Mouse (Mus musculus) CH12.LX (cell line): ENCODE data around the gene Acvr1. TPM values are rescaled to one million over a fixed set of nuclear protein-coding genes. Genes with fewer than 3 reads are reported as not detected.

Experiments
- DNase-seq: peaks from one replicate; pipeline ENCODE4 v3.0.0-alpha.2; 2013; ENCODE audit errors: extremely low read depth
- H3K27ac ChIP-seq: 2 replicates; pipeline ENCODE4 v1.5.1; 2012; ENCODE audit warnings: low read depth, mild to moderate bottlenecking, control low read depth, moderate library complexity; ENCODE audit not compliant: insufficient read depth
- H3K27me3 ChIP-seq: replicated peaks from 2 replicates; pipeline ENCODE3; 2012; ENCODE audit warnings: inconsistent platforms
- H3K36me3 ChIP-seq, 2 experiments: replicated peaks in 1 of 2; 2 replicates each; pipeline versions ENCODE3 to v1.6.1; 2012; ENCODE audit warnings: inconsistent platforms in 1 of 2, low read length in 1 of 2, mild to moderate bottlenecking in 1 of 2, mixed read lengths in 1 of 2, moderate library complexity in 1 of 2; ENCODE audit not compliant: control insufficient read depth in 1 of 2, insufficient read depth in 1 of 2
- H3K4me1 ChIP-seq, 2 experiments: 2 replicates each; pipeline ENCODE4 v1.6.1; 2012; ENCODE audit warnings: inconsistent platforms in 1 of 2, moderate library complexity in 1 of 2; ENCODE audit not compliant: insufficient read depth in 2 of 2, control insufficient read depth in 1 of 2
- H3K4me2 ChIP-seq: 2 replicates; pipeline ENCODE4 v1.6.1; 2012; ENCODE audit warnings: low read depth, mild to moderate bottlenecking, control low read depth; ENCODE audit not compliant: poor library complexity, insufficient read depth, severe bottlenecking
- H3K4me3 ChIP-seq, 3 experiments: fragments of 150-350 bp in 1 of 3; sonication (generic) in 1 of 3; replicated peaks in 1 of 3; 2 replicates each; pipeline versions ENCODE3 to v1.5.1; 2011 to 2012; ENCODE audit warnings: low read depth in 2 of 3, low read length in 2 of 3, mild to moderate bottlenecking in 2 of 3, moderate library complexity in 2 of 3, control low read depth in 1 of 3, improper control_type of control experiment in 1 of 3, inconsistent platforms in 1 of 3, mixed read lengths in 1 of 3; ENCODE audit not compliant: poor library complexity in 1 of 3
- H3K79me2 ChIP-seq: replicated peaks from 2 replicates; pipeline ENCODE4 v1.6.1; 2012; ENCODE audit warnings: mild to moderate bottlenecking, moderate library complexity; ENCODE audit not compliant: control insufficient read depth, poor library complexity, insufficient read depth, severe bottlenecking; ENCODE audit errors: extremely low read depth
- H3K9ac ChIP-seq: 2 replicates; pipeline ENCODE4 v1.6.1; 2012; ENCODE audit warnings: low read depth, mild to moderate bottlenecking, control low read depth, moderate library complexity; ENCODE audit not compliant: insufficient read depth
- H3K9me3 ChIP-seq: replicated peaks from 2 replicates; pipeline ENCODE3; 2012; ENCODE audit warnings: low read length, inconsistent platforms, mixed read lengths
- CHD1 ChIP-seq: IDR thresholded peaks from 2 replicates; pipeline ENCODE4 v1.6.1; 2012; ENCODE audit warnings: low read depth, low read length, improper control_type of control experiment, inconsistent platforms
- CHD2 ChIP-seq: IDR thresholded peaks from 2 replicates; pipeline ENCODE4 v1.6.1; 2011; ENCODE audit warnings: low read length, improper control_type of control experiment
- CTCF ChIP-seq, 2 experiments: IDR thresholded peaks in 1 of 2; conservative IDR thresholded peaks in 1 of 2; 2 replicates each; pipeline ENCODE4 v1.5.1; 2011 to 2012; ENCODE audit warnings: low read depth in 2 of 2, low read length in 2 of 2, improper control_type of control experiment in 1 of 2, inconsistent platforms in 1 of 2, mild to moderate bottlenecking in 1 of 2, moderate library complexity in 1 of 2
- E2F4 ChIP-seq: IDR thresholded peaks from 2 replicates; pipeline ENCODE4 v1.6.1; 2011; ENCODE audit warnings: low read depth, low read length, improper control_type of control experiment; ENCODE audit not compliant: insufficient replicate concordance
- ELF1 ChIP-seq: IDR thresholded peaks from 2 replicates; pipeline ENCODE4 v1.6.1; 2014; ENCODE audit warnings: low read depth, mild to moderate bottlenecking, inconsistent platforms, low read length, improper control_type of control experiment
- EP300 ChIP-seq: IDR thresholded peaks from 2 replicates; pipeline ENCODE4 v1.6.1; 2011; ENCODE audit warnings: low read length, improper control_type of control experiment
- HCFC1 ChIP-seq: IDR thresholded peaks from 2 replicates; pipeline ENCODE4 v1.6.1; 2012; ENCODE audit warnings: low read depth, mild to moderate bottlenecking, inconsistent platforms, low read length, improper control_type of control experiment
- JUND ChIP-seq: conservative IDR thresholded peaks from 2 replicates; pipeline ENCODE4 v1.6.1; 2011; ENCODE audit warnings: low read depth, low read length, improper control_type of control experiment
- MAZ ChIP-seq: IDR thresholded peaks from 2 replicates; pipeline ENCODE4 v1.6.1; 2012; ENCODE audit warnings: low read depth, mild to moderate bottlenecking, inconsistent platforms, low read length, improper control_type of control experiment, moderate library complexity
- MEF2A ChIP-seq: IDR thresholded peaks from 2 replicates; pipeline ENCODE4 v1.6.1; 2014; ENCODE audit warnings: low read depth, mild to moderate bottlenecking, inconsistent platforms, low read length, improper control_type of control experiment, borderline replicate concordance
- MXI1 ChIP-seq: IDR thresholded peaks from 2 replicates; pipeline ENCODE4 v1.6.1; 2011; ENCODE audit warnings: mild to moderate bottlenecking, low read depth, low read length, improper control_type of control experiment
- MYC ChIP-seq: IDR thresholded peaks from 2 replicates; pipeline ENCODE4 v1.6.1; 2011; ENCODE audit warnings: low read depth, mild to moderate bottlenecking, improper control_type of control experiment, low read length
- NELFE ChIP-seq: IDR thresholded peaks from 2 replicates; pipeline ENCODE4 v1.6.1; 2011; ENCODE audit warnings: low read depth, low read length, improper control_type of control experiment
- NRF1 ChIP-seq: IDR thresholded peaks from 2 replicates; pipeline ENCODE4 v1.6.1; 2014; ENCODE audit warnings: low read depth, mild to moderate bottlenecking, inconsistent platforms, low read length, improper control_type of control experiment, moderate library complexity
- PAX5 ChIP-seq: IDR thresholded peaks from 2 replicates; pipeline ENCODE4 v1.6.1; 2012; ENCODE audit warnings: low read length, inconsistent platforms, mixed read lengths
- POLR2A ChIP-seq: IDR thresholded peaks from 2 replicates; pipeline ENCODE4 v1.6.1; 2011; ENCODE audit warnings: low read depth, mild to moderate bottlenecking, improper control_type of control experiment, low read length
- POLR2AphosphoS2 ChIP-seq: IDR thresholded peaks from 2 replicates; pipeline ENCODE4 v1.6.1; 2011; ENCODE audit warnings: low read depth, low read length, improper control_type of control experiment
- RCOR1 ChIP-seq: conservative IDR thresholded peaks from 2 replicates; pipeline ENCODE4 v1.6.1; 2012; ENCODE audit warnings: low read depth, mild to moderate bottlenecking, inconsistent platforms, low read length, improper control_type of control experiment
- SIN3A ChIP-seq: IDR thresholded peaks from 2 replicates; pipeline ENCODE4 v1.6.1; 2012; ENCODE audit warnings: low read length, improper control_type of control experiment, inconsistent platforms
- TBP ChIP-seq: conservative IDR thresholded peaks from 2 replicates; pipeline ENCODE4 v1.6.1; 2011; ENCODE audit warnings: low read depth, low read length, improper control_type of control experiment
- TCF12 ChIP-seq: IDR thresholded peaks from 2 replicates; pipeline ENCODE4 v1.6.1; 2014; ENCODE audit warnings: low read depth, mild to moderate bottlenecking, inconsistent platforms, low read length, improper control_type of control experiment
- UBTF ChIP-seq: IDR thresholded peaks from 2 replicates; pipeline ENCODE4 v1.6.1; 2012; ENCODE audit warnings: low read depth, mild to moderate bottlenecking, inconsistent platforms, low read length, improper control_type of control experiment, moderate library complexity
- ZC3H11A ChIP-seq: IDR thresholded peaks from 2 replicates; pipeline ENCODE4 v1.6.1; 2012; ENCODE audit warnings: low read depth, mild to moderate bottlenecking, inconsistent platforms, low read length, improper control_type of control experiment
- ZKSCAN1 ChIP-seq: IDR thresholded peaks from 2 replicates; pipeline ENCODE4 v1.6.1; 2012; ENCODE audit warnings: low read depth, inconsistent platforms, low read length, improper control_type of control experiment, borderline replicate concordance
- ZMIZ1 ChIP-seq: IDR thresholded peaks from 2 replicates; pipeline ENCODE4 v1.6.1; 2012; ENCODE audit warnings: low read depth, mild to moderate bottlenecking, inconsistent platforms, low read length, improper control_type of control experiment
- dilution Hi-C: fragments of 300-500 bp; cut with MboI; formaldehyde crosslinking; loops from 2 replicates; pipeline ENCODE4 v1.14.3; 2020; ENCODE audit warnings: low sequenced_read_pairs; ENCODE audit not compliant: extremely low pct_unique_long_range_greater_than_20kb, extremely low pct_ligation_motif_present
- in situ Hi-C: fragments of 300-500 bp; cut with MboI; formaldehyde crosslinking; loops from 3 replicates; pipeline ENCODE4 v1.14.3; 2019; ENCODE audit warnings: low sequenced_read_pairs, low pct_ligation_motif_present, low pct_unique_long_range_greater_than_20kb, mixed read lengths
- polyA plus RNA-seq: library from polyadenylated mRNA; unstranded; fragments of >175 nt; gene quantifications from 2 replicates; pipeline ENCODE4 v1.2.1, GENCODE M21; 2012; ENCODE audit warnings: low read depth; ENCODE audit not compliant: insufficient read length
- total RNA-seq, 2 experiments: library from RNA; depleted of rRNA; stranded (reverse); fragments of 300-350 nt in 1 of 2; fragments of >200 nt in 1 of 2; gene quantifications; 2 replicates each; pipeline ENCODE4 v1.2.3; 2012 to 2014

Acvr1 gene
- total and polyA plus RNA-seq, 3 experiments, result not detected

DNA sequence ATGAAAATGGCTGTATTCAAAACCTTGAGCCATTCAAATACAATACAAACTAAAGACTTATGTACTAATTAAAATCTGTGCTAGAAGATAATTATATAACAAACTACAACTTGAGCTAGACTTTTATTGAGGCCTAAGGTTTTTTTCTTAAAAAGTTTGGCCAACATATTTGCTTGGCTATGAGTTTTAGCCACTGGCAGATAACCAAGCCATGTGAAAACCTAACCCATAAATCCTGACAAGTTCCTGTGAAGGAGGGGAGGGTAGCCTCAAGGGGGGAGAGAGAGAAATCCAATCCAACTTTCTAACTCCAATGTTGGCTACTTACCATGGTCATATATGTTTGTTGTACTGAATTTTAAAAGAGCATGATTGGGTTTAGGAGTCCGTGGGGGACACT is 48.4 kb downstream of the Acvr1 start:
- H3K27ac ChIP-seq, result no peak overlapping the region
- H3K4me3 ChIP-seq, result no peak overlapping the region
- H3K9ac ChIP-seq, result no peak overlapping the region
- H3K27me3 ChIP-seq, result no peaks in the 10 kb centered on the region
- TF ChIP-seq TBP (no peak), RCOR1 (no peak), CHD1 (no peak), NELFE (no peak), NRF1 (no peak), POLR2A (no peak), CTCF (conservative IDR thresholded peaks at IDR 0.05 in 1 of 2, IDR thresholded peaks at IDR 0.05 in 1 of 2; ENCODE audit: low read depth in 2 of 2, low read length in 2 of 2) (no peak), ELF1 (no peak), EP300 (no peak)
- no peaks in the 10 kb centered on the region for H3K36me3 ChIP-seq
- peaks cover 3% of the 10 kb centered on the region for H3K9me3 ChIP-seq
- DNase-seq, result no peak
- in situ Hi-C loops (no loop called here), dilution Hi-C loops (no loop called here)
- H3K79me2 ChIP-seq, result no peaks in the 10 kb centered on the region
- H3K4me2 ChIP-seq, result no peak overlapping the region
- H3K4me1 ChIP-seq, result no peaks in the 10 kb centered on the region

DNA sequence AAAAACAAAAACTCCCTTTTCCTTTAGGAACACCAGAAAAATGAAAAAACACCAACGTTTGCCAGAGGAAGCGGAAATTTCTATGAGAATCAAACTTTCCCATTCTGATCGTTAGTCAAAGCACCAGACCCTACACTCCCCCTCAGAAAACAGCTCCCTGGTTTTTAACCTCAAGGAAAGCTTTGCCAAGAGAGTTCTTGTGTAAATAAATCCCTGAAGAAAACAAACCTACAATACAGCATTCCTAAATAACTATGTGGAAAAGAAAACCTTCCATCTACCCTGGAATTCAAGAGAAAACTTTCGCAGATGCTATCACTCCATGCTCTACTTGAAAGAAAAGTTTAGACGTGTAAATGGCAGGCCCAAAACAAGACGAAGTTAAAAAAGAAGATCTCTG is 50.0 kb downstream of the Acvr1 start:
- Histone ChIP-seq H3K4me2 (no peak overlapping the region), H3K4me1 (no peaks in the 10 kb centered on the region), H3K27ac (no peak overlapping the region), H3K4me3 (no peak overlapping the region), H3K9ac (no peak overlapping the region), H3K36me3 (no peaks in the 10 kb centered on the region)
- no peak for DNase-seq
- dilution Hi-C loops, result no loop called here
- in situ Hi-C loops, result no loop called here
- TF ChIP-seq POLR2A (no peak), POLR2AphosphoS2 (no peak), E2F4 (no peak), UBTF (no peak), EP300 (no peak)
- TF ChIP-seq, all 38 proteins: peak for 0
- no peaks in the 10 kb centered on the region for H3K27me3 ChIP-seq
- peaks cover 3% of the 10 kb centered on the region for H3K9me3 ChIP-seq
- H3K79me2 ChIP-seq, result no peaks in the 10 kb centered on the region

DNA sequence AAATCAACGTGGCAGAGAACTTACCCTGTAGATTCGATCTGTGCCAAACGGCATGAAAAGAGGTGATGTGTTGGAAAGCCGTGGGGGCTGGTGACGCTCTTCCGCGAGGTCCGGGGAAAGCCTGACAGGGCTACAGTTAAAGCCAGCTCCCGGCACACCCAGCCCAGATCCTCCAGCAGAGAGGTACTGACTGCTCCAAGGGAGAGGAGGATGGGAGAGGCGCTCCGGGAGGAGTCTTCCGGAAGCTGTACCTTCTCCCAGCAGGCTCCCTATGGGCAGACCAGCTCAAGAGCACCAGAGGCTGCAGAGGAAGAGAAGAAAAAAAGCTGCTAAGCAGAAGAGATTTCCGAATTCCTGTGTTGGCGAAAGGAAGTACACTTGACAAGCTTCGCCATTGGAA is 51.0 kb downstream of the Acvr1 start:
- TF ChIP-seq MYC (no peak), CHD2 (no peak), JUND (no peak), ELF1 (no peak), TCF12 (no peak), POLR2AphosphoS2 (no peak), PAX5 (no peak), TBP (no peak), NELFE (no peak), EP300 (no peak), SIN3A (no peak), RCOR1 (no peak), ZKSCAN1 (no peak), HCFC1 (no peak), CTCF (conservative IDR thresholded peaks at IDR 0.05 in 1 of 2, IDR thresholded peaks at IDR 0.05 in 1 of 2; ENCODE audit: low read depth in 2 of 2, low read length in 2 of 2) (no peak), ZMIZ1 (no peak), MXI1 (no peak), ZC3H11A (no peak), MAZ (no peak), MEF2A (no peak)
- Histone ChIP-seq H3K27ac (no peak overlapping the region), H3K4me3 (no peak overlapping the region), H3K9ac (no peak overlapping the region), H3K27me3 (no peaks in the 10 kb centered on the region), H3K4me1 (no peaks in the 10 kb centered on the region), H3K36me3 (no peaks in the 10 kb centered on the region), H3K9me3 (peaks cover 3% of the 10 kb centered on the region), H3K4me2 (no peak overlapping the region), H3K79me2 (no peaks in the 10 kb centered on the region)
- dilution Hi-C loops (no loop called here), in situ Hi-C loops (no loop called here)
- no peak for DNase-seq
